Mouse (Mus musculus): ENCODE data around the gene Tbcd.

Gene Tbcd

DNA sequence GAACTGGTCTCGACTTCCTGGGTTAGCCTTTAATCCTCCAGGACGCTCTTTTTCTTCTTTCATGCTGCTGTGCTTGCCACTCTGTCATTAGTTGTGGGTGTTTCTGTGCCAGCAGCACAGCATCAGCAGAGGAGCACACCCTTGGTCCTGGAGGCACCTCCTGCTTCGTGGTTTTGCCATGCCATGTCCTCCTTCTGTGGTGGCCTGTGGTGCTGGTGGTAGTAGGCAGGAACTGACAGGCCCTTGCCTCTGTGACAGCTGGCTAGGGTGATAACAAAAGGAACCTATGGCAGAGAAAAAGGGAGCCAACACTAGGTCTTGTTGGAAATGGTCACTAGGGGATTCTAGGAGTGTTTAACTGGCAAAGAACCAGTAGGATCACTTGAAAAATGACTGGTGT lies 78.0 kb downstream of the Tbcd start:
- no peak for DNase-seq (ENCODE audit: inconsistent age in 2 of 2, low spot score in 1 of 2)

DNA sequence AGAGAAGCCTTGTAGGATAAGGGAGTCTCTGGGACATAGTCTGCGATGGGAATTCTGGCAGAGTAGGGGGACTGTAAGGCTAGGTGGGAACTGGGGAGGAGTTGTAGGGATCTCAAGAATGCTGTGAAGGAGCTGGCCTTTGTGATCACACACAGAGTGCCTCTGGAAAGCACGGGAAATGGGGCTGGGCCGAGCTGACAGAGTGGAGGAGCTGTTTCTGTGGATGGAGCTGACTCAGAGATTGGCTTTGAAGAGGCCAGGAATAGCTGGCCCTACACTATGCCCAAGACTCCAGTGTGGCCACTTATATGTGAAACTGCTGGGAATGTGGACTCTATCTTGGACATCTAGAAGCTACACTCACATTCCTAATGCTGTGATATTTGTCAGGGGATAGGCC lies 84.8 kb downstream of the Tbcd start:
- DNase-seq (ENCODE audit: inconsistent age in 2 of 2, low spot score in 1 of 2): peak in 1 of 2 experiments; percentile 56

GRCm38 (mm10) chr11:121542471-121542870 lies 90.7 kb downstream of the Tbcd start:
- DNase-seq (ENCODE audit: inconsistent age in 2 of 2, low spot score in 1 of 2): peak; percentile 51 to 92

DNA sequence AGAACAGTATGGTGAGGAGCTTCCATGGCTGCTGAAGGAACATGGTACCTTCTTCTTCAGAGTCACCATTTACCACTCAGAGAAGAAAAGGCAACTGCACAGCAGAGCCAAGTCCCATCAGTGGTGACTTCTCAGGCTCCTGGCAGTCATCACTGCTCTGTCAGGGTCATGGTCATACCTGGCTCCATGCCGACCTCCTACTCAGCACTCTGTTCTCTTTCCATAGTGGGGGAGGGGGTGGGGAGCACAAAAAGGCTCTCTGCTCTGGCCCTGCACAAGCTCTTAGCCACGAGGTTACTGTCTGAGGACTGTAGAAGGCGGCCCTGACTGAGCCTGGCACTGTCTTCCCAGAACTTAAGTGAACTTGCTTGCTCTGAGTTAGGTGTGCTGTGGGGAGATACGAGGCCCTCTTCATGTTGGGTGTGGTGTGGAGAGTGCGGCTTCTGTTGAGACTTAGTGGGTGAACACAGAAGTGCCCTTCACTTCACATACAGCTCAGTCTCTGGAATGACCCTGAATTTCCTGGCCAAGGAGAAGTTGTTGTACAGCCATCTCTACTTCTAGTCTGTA lies 91.6 kb downstream of the Tbcd start:
- peak; percentile 80 to 91 for DNase-seq (ENCODE audit: inconsistent age in 2 of 2, low spot score in 1 of 2)

GRCm38 (mm10) chr11:121543922-121544321 lies 92.2 kb downstream of the Tbcd start:
- DNase-seq (ENCODE audit: inconsistent age in 2 of 2, low spot score in 1 of 2): peak in 1 of 2 experiments; percentile 40

- DNase-seq (ENCODE audit: inconsistent age in 2 of 2, low spot score in 1 of 2): peak in 1 of 2 experiments; percentile 33
Observed at GRCm38 (mm10) chr11:121544755-121545397, 93.1 kb downstream of the Tbcd start.

DNA sequence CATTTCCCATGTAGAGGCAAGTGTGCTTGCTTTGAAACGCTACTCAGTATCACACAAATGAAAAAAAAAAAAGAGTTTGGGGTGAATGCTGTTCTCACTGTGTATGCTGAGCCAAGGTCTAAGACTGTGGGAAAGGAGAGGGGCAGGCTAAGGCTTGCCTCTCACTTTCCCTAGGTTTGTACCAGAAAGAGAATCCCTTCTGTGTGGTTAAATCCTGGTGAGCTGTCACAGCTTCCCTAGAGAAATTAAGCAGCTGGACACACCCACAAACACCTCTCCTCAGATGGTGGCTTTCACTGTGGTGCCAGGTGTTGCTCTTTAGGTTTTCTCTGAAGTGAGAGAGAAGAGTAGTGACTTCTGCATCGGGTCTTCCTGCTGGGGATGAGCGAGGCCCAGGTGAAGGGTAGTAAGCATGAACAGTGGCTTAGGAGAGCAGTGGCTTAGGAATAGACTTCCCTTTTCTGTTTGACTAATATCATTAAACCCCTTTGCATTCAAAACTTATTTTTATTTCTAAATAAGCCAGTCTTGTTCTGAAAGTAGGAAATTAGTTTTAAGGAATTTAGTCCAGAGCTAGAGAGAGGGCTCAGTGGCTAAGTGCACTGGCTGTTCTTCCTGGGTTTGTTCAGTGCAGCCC lies 93.8 kb downstream of the Tbcd start:
- DNase-seq (ENCODE audit: inconsistent age in 2 of 2, low spot score in 1 of 2): peak in 1 of 2 experiments; percentile 19

GRCm38 (mm10) chr11:121547234-121547633 lies 95.5 kb downstream of the Tbcd start:
- no peak for DNase-seq (ENCODE audit: inconsistent age in 2 of 2, low spot score in 1 of 2)

- no peak for DNase-seq (ENCODE audit: inconsistent age in 2 of 2, low spot score in 1 of 2)
Observed at GRCm38 (mm10) chr11:121547925-121548324, 96.2 kb downstream of the Tbcd start.

- DNase-seq (ENCODE audit: inconsistent age in 2 of 2, low spot score in 1 of 2): peak; percentile 30 to 71
Observed at GRCm38 (mm10) chr11:121548996-121549842, 97.5 kb downstream of the Tbcd start.

GRCm38 (mm10) chr11:121549843-121550647 lies 98.3 kb downstream of the Tbcd start:
- peak in 1 of 2 experiments; percentile 71 for DNase-seq (ENCODE audit: inconsistent age in 2 of 2, low spot score in 1 of 2)

GRCm38 (mm10) chr11:121551206-121551799 lies 99.6 kb downstream of the Tbcd start:
- no peak for DNase-seq (ENCODE audit: inconsistent age in 2 of 2, low spot score in 1 of 2)

GRCm38 (mm10) chr11:121552167-121552566 lies 100.4 kb downstream of the Tbcd start:
- DNase-seq (ENCODE audit: inconsistent age in 2 of 2, low spot score in 1 of 2): no peak

DNA sequence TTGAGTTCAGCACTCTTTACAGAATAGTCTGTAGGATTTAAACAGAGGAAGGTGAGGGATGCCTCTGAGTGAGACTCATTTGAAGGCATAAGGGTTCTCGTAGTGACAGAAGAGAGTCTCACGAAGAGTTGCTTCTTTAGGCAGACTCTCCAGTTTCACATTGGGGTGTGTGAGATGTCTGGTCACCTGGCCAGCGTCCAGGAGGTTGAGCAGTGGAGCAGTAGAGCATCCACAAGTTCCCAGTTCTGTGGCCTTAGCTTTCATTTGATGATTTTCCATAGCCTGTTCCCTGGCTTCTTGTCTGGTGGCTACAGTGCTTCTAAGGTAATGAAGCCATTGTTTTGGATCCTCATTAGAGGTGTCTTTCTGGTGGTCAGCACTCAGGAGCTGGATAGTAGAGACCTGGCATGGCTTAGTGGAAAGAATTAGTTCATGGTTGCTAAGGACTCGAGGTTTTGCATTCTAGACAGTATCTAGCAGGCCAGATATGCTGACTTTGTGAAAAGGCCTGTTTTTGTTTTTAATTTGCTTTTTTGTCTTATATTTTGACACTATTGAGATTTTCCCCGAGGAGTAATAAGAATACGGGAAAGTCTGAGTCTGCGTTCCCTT lies 101.2 kb downstream of the Tbcd start:
- DNase-seq (ENCODE audit: inconsistent age in 2 of 2, low spot score in 1 of 2): no peak

DNA sequence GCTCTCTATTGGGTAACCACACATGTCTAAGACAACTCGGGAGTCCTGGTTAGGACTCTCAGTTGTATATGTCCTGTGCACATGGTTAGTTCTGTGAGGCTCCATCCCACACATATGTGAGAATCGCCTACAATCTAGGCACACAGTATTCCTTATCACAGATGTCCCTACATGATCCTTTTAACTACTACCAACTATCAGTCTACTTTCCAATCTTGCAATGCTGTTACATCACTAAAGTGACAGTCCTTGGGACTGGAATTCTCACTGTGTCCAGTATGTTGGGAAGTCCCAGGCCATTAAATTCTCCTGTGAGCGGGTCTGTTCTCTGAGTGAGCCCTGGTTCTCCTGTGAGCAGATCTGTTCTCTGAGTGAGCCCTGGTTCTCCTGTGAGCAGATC lies 101.7 kb downstream of the Tbcd start:
- DNase-seq (ENCODE audit: inconsistent age in 2 of 2, low spot score in 1 of 2): no peak

GRCm38 (mm10) chr11:121556727-121557126 lies 105.0 kb downstream of the Tbcd start:
- no peak for DNase-seq (ENCODE audit: inconsistent age in 2 of 2, low spot score in 1 of 2)

GRCm38 (mm10) chr11:121557946-121558345 lies 106.2 kb downstream of the Tbcd start:
- no peak for DNase-seq (ENCODE audit: inconsistent age in 2 of 2, low spot score in 1 of 2)

GRCm38 (mm10) chr11:121558522-121558921 lies 106.8 kb downstream of the Tbcd start:
- DNase-seq (ENCODE audit: inconsistent age in 2 of 2, low spot score in 1 of 2): no peak

- no peak for DNase-seq (ENCODE audit: inconsistent age in 2 of 2, low spot score in 1 of 2)
Observed at GRCm38 (mm10) chr11:121559527-121560293, 108.0 kb downstream of the Tbcd start.

All from adrenal gland, adult (tissue).